Comparison of ENCODE assay signal across 9 mouse cellular contexts in the genomic region with DNA sequence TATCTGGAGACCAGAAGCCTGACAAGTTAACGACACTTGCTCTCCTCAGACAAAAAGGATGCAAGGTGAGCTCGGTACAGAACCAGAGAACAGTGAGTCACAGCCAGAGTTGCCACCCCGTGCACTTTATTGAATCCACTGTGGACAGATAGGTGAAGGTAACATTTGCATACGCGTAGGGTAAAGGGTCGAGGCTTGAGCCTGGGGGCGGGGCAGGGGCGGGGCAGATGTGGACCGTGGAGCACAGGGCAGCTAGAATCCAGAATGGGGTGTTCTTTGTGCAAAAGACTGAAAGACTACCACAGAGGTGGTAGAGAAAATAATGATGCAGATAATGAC. TPM values are rescaled to one million over a fixed set of nuclear protein-coding genes. Genes with fewer than 3 reads are reported as not detected.
DNase-seq lines count a peak whose midpoint lies in the region; ATAC-seq and TF ChIP-seq lines count a peak whose summit lies in the region.
"Had no signal": no experiment of that assay in that cellular context is flagged by ENCODE, and none has a peak within 500 bp of the region (broad histone marks: within the 10 kb centered on the region; RNA-seq: fewer than 3 reads in every experiment).

No protein-coding gene starts in this region.

- ATAC-seq in heart, embryonic 16.5 days (replicated peaks; ENCODE audit: extremely low read depth, insufficient read depth, low FRiP score) = no peak
- peak; percentile 28; the same call in 1 of the 2 replicates for ATAC-seq in liver, embryonic 13.5 days (ENCODE audit: low read depth)

- H3K27ac ChIP-seq in spleen, adult 2 months (ENCODE audit: insufficient read depth, low read length) = peak overlapping the region; percentile 66
- peak overlapping the region; percentile 86 for H3K27ac ChIP-seq in heart, embryonic 16.5 days (ENCODE audit: low read length)
- peak overlapping the region; percentile 56 for H3K27ac ChIP-seq in liver, embryonic 13.5 days

- TF ChIP-seq POLR2A in spleen, adult 2 months (IDR thresholded peaks at IDR 0.05; ENCODE audit: low read depth, low read length) = no peak

- H3K4me2 ChIP-seq in heart, embryonic 16.5 days (ENCODE audit: low read depth, low read length) = peak overlapping the region; percentile 82
- peak overlapping the region; percentile 66 for H3K4me2 ChIP-seq in liver, embryonic 13.5 days

- TF ChIP-seq CTCF in spleen, adult 2 months (IDR thresholded peaks at IDR 0.05; ENCODE audit: extremely low read depth, insufficient read depth, insufficient read length, insufficient replicate concordance) = no peak

- H3K36me3 ChIP-seq in spleen, adult 2 months (ENCODE audit: control insufficient read depth, insufficient read depth, low read length) = no peaks in the 10 kb centered on the region
- no peaks in the 10 kb centered on the region for H3K36me3 ChIP-seq in heart, embryonic 16.5 days (ENCODE audit: control insufficient read depth, insufficient read depth)
- 0 out of 2 replicates have a peak, but pooled peaks cover 7% of the 10 kb centered on the region for H3K36me3 ChIP-seq in liver, embryonic 13.5 days

- WGBS in spleen, adult 2 months = 17% methylated on average over 9 of the region's 9 CpGs
- WGBS in heart, embryonic 16.5 days = 7% methylated on average over 9 of the region's 9 CpGs
- 7% methylated on average over 9 of the region's 9 CpGs for WGBS in liver, embryonic 13.5 days (ENCODE audit: insufficient replicate concordance)

- H3K4me1 ChIP-seq in spleen, adult 2 months (ENCODE audit: control insufficient read depth, insufficient read depth, insufficient read length) = peaks cover 20% of the 10 kb centered on the region; the same call in 1 of the 2 replicates
- peaks cover 32% of the 10 kb centered on the region for H3K4me1 ChIP-seq in heart, embryonic 16.5 days (ENCODE audit: control insufficient read depth, insufficient read depth, low read length)
- peaks cover 57% of the 10 kb centered on the region for H3K4me1 ChIP-seq in liver, embryonic 13.5 days (replicated peaks)

- H3K27me3 ChIP-seq in spleen, adult 2 months (ENCODE audit: control insufficient read depth, insufficient read depth, low read length) = no peaks in the 10 kb centered on the region
- peaks cover 3% of the 10 kb centered on the region for H3K27me3 ChIP-seq in heart, embryonic 16.5 days (ENCODE audit: control insufficient read depth, insufficient read depth, low read length)
- H3K27me3 ChIP-seq in liver, embryonic 13.5 days = no peaks in the 10 kb centered on the region

- no peak for DNase-seq in spleen, adult 2 months (ENCODE audit: low read depth in 1 of 2, low spot score in 2 of 2)
- DNase-seq in spleen, adult 18-20 months = no peak
- no peak for DNase-seq in liver, embryonic 13.5 days
- no peak for DNase-seq in frontal cortex, adult 2 months (ENCODE audit: extremely low spot score in 1 of 2, low spot score in 1 of 2)
- DNase-seq in cerebellum, adult 18-20 months = no peak
- no peak for DNase-seq in gastrocnemius, postnatal 25 days
- DNase-seq in thymus, postnatal 10 days (ENCODE audit: low spot score in 2 of 2) = no peak

- H3K4me3 ChIP-seq in spleen, adult 2 months (ENCODE audit: extremely low read depth, insufficient read depth, insufficient read length) = peak overlapping the region; percentile 43; the same call in 1 of the 2 replicates
- H3K4me3 ChIP-seq in heart, embryonic 16.5 days (ENCODE audit: low read length) = peak overlapping the region; percentile 69
- peak overlapping the region; percentile 60 for H3K4me3 ChIP-seq in liver, embryonic 13.5 days (replicated peaks)

- H3K9ac ChIP-seq in heart, embryonic 16.5 days (ENCODE audit: low read length) = peak overlapping the region; percentile 81
- H3K9ac ChIP-seq in liver, embryonic 13.5 days = peak overlapping the region; percentile 68

- no peaks in the 10 kb centered on the region for H3K9me3 ChIP-seq in heart, embryonic 16.5 days (replicated peaks; ENCODE audit: control insufficient read depth, low read length)
- no peaks in the 10 kb centered on the region for H3K9me3 ChIP-seq in liver, embryonic 13.5 days (replicated peaks)

RNA-seq across cellular contexts. Expression of gene Gm45717, which starts 1.0 kb away (rescaled TPM):
- not detected in 2 replicates for polyA plus RNA-seq in spleen, adult 2 months (2012; rRNA removed)
- polyA plus RNA-seq in heart, embryonic 16.5 days (2015; fragmentation: Nextera tagmentation; extraction: Ambion mirVana) = 0.66 TPM in 1 of 2 replicates, not detected in the other
- polyA plus RNA-seq in liver, embryonic 13.5 days (2015; fragmentation: Nextera tagmentation; extraction: Ambion mirVana) = not detected in 2 replicates
- polyA plus RNA-seq in frontal cortex, adult 2 months (2012; rRNA removed) = not detected in 2 replicates
- total RNA-seq in gastrocnemius, postnatal 25 days (2021) = not detected

RNA-seq across cellular contexts. Expression of gene Ifitm2, which starts 1.1 kb away (rescaled TPM):
- 279 and 436 TPM in 2 replicates for polyA plus RNA-seq in spleen, adult 2 months (2012; rRNA removed)
- polyA plus RNA-seq in heart, embryonic 16.5 days (2015; fragmentation: Nextera tagmentation; extraction: Ambion mirVana) = 525 and 571 TPM in 2 replicates
- polyA plus RNA-seq in liver, embryonic 13.5 days (2015; fragmentation: Nextera tagmentation; extraction: Ambion mirVana) = 309 and 331 TPM in 2 replicates
- polyA plus RNA-seq in frontal cortex, adult 2 months (2012; rRNA removed) = 46.6 and 48.9 TPM in 2 replicates
- 10 to 100 TPM; 54.0 to 75.5 TPM for total RNA-seq in gastrocnemius, postnatal 25 days (2021)

RNA-seq across cellular contexts. Expression of gene Ifitm5, which starts 4.6 kb away (rescaled TPM):
- 1.2 and 1.3 TPM in 2 replicates for polyA plus RNA-seq in spleen, adult 2 months (2012; rRNA removed)
- polyA plus RNA-seq in heart, embryonic 16.5 days (2015; fragmentation: Nextera tagmentation; extraction: Ambion mirVana) = 1.3 and 1.6 TPM in 2 replicates
- polyA plus RNA-seq in liver, embryonic 13.5 days (2015; fragmentation: Nextera tagmentation; extraction: Ambion mirVana) = 0.35 and 0.61 TPM in 2 replicates
- polyA plus RNA-seq in frontal cortex, adult 2 months (2012; rRNA removed) = 0.15 TPM in 1 of 2 replicates, not detected in the other
- total RNA-seq in gastrocnemius, postnatal 25 days (2021) = under 1 TPM in 1 of 2 experiments, not detected in 1; 0.64 TPM
- total RNA-seq: common myeloid progenitor, adult 5-6 weeks had no signal

RNA-seq across cellular contexts. Expression of gene Ifitm1, which starts 12.3 kb away (rescaled TPM):
- 159 and 265 TPM in 2 replicates for polyA plus RNA-seq in spleen, adult 2 months (2012; rRNA removed)
- 24.0 and 34.8 TPM in 2 replicates for polyA plus RNA-seq in heart, embryonic 16.5 days (2015; fragmentation: Nextera tagmentation; extraction: Ambion mirVana)
- polyA plus RNA-seq in liver, embryonic 13.5 days (2015; fragmentation: Nextera tagmentation; extraction: Ambion mirVana) = 22.3 and 24.0 TPM in 2 replicates
- 28.8 and 33.2 TPM in 2 replicates for polyA plus RNA-seq in frontal cortex, adult 2 months (2012; rRNA removed)
- under 1 TPM; 0.43 to 0.54 TPM for total RNA-seq in gastrocnemius, postnatal 25 days (2021)

RNA-seq across cellular contexts. Expression of gene Pgghg, which starts 13.5 kb away (rescaled TPM):
- 21.2 and 26.0 TPM in 2 replicates for polyA plus RNA-seq in spleen, adult 2 months (2012; rRNA removed)
- polyA plus RNA-seq in heart, embryonic 16.5 days (2015; fragmentation: Nextera tagmentation; extraction: Ambion mirVana) = 12.2 and 12.4 TPM in 2 replicates
- polyA plus RNA-seq in liver, embryonic 13.5 days (2015; fragmentation: Nextera tagmentation; extraction: Ambion mirVana) = 5.0 and 5.9 TPM in 2 replicates
- polyA plus RNA-seq in frontal cortex, adult 2 months (2012; rRNA removed) = 6.9 and 7.1 TPM in 2 replicates
- total RNA-seq in gastrocnemius, postnatal 25 days (2021) = 1 to 10 TPM; 4.3 to 4.6 TPM
